Mouse (Mus musculus): ENCODE measurements around the gene Fitm1.
A peak's percentile ranks its signal among the peaks of the same experiment; 100 is the strongest.

DNA sequence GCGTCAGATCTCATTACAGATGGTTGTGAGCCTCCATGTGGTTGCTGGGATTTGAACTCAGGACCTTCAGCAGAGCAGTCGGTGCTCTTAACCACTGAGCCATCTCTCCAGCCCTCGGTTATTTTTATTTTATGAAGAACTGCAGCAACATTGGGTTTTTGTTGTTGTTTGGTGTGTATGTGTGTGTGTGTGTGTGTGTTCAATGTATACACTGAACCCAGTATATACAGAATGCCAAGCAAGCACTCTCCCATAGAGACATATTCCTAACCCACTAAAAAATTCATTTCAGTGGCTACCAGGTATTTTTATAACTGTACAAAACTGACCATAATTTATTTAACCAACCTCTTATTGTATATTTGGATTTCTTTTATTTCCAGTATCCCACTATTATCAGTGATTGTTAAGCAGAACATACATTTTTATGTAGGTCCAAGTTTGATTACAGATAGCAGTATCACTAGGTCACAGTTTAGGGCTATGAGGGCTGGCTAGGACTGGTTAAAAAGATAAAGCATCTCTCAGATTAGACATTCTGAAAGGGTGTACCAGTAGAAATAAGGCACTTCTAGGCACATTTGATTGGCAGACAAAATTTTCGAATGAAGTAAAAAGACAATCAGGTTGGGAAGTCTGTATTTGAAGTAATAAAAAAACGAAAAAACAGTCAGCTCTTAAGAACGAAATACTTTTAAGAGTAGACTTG lies 16.5 kb upstream of the Fitm1 start:
- TF ChIP-seq TAL1 (IDR thresholded peaks at IDR 0.05; ENCODE audit: low read length) (peak; percentile 68), GATA1 (IDR thresholded peaks at IDR 0.05; ENCODE audit: low read length) (peak; percentile 68)

Data from erythroblast, embryonic 14.5 days (primary cell).